Mouse (Mus musculus) cortical plate, adult 2 months (tissue): Measurements from ENCODE around the gene Anks1b.
A peak's percentile ranks its signal among the peaks of the same experiment; 100 is the strongest.

ENCODE experiments used
- CTCF ChIP-seq: fragments of 200-500 bp; IDR thresholded peaks from 2 replicates; pipeline ENCODE4 v1.5.1; 2011; ENCODE audit warnings: mild to moderate bottlenecking, control low read depth, low read length; ENCODE audit not compliant: insufficient read depth; ENCODE audit errors: extremely low read depth
- POLR2A ChIP-seq: fragments of 200-500 bp; IDR thresholded peaks from 2 replicates; pipeline ENCODE4 v1.6.1; 2011; ENCODE audit warnings: mild to moderate bottlenecking, low read length, control low read depth; ENCODE audit not compliant: insufficient read depth; ENCODE audit errors: extremely low read depth

- no peak for TF ChIP-seq CTCF
- peak; percentile 40; the same call in 1 of the 2 replicates for TF ChIP-seq POLR2A
These were observed 957.4 kb downstream of the Anks1b start for GRCm38 (mm10) chr10:90830591-90831287.
